Mouse (Mus musculus) spleen, postnatal 4 days (tissue): ENCODE measurements around the gene Slc16a9.
"Not testable (repeated sequence)": the region's sequence is repeated elsewhere in the genome, so short reads cannot be mapped to it uniquely, and the experiment has no call there.

Experiments used
- DNase-seq, 2 experiments: peaks; one replicate each; pipeline ENCODE4 v3.0.0; 2022; ENCODE audit warnings: low spot score in 2 of 2

Gene Slc16a9

GRCm38 (mm10) chr10:70244921-70245558, at the start of gene Slc16a9:
Gene Slc16a9 (plus strand): TSS chr10:70245100.
- peak in 1 of 2 experiments; percentile 23 for DNase-seq

GRCm38 (mm10) chr10:70195279-70195678, 49.6 kb upstream of the Slc16a9 start:
- no peak for DNase-seq

- DNase-seq: no peak
These were observed 49.1 kb upstream of the Slc16a9 start for GRCm38 (mm10) chr10:70195786-70196185.

GRCm38 (mm10) chr10:70196666-70197065, 48.2 kb upstream of the Slc16a9 start:
- no peak for DNase-seq

- no peak for DNase-seq
These were observed 47.3 kb upstream of the Slc16a9 start for GRCm38 (mm10) chr10:70197601-70198000.

GRCm38 (mm10) chr10:70198012-70198411, 46.9 kb upstream of the Slc16a9 start:
- no peak for DNase-seq

GRCm38 (mm10) chr10:70198951-70199463, 45.9 kb upstream of the Slc16a9 start:
- no peak for DNase-seq

GRCm38 (mm10) chr10:70199466-70200210, 45.3 kb upstream of the Slc16a9 start:
- no peak for DNase-seq

- no peak for DNase-seq
These were observed 43.9 kb upstream of the Slc16a9 start for GRCm38 (mm10) chr10:70200889-70201500.

GRCm38 (mm10) chr10:70204505-70205399, 40.1 kb upstream of the Slc16a9 start, which contains the start of gene Mrln:
Gene Mrln (plus strand): TSS chr10:70204664.
- DNase-seq: no peak

- no peak for DNase-seq
These were observed 33.6 kb upstream of the Slc16a9 start for GRCm38 (mm10) chr10:70211281-70211680.

GRCm38 (mm10) chr10:70220971-70221370, 23.9 kb upstream of the Slc16a9 start:
- DNase-seq: no peak

GRCm38 (mm10) chr10:70222231-70222630, 22.7 kb upstream of the Slc16a9 start:
- not testable (repeated sequence) for DNase-seq

GRCm38 (mm10) chr10:70224571-70224970, 20.3 kb upstream of the Slc16a9 start:
- no peak for DNase-seq

GRCm38 (mm10) chr10:70225760-70226159, 19.1 kb upstream of the Slc16a9 start:
- no peak for DNase-seq

- DNase-seq: no peak
These were observed 18.3 kb upstream of the Slc16a9 start for GRCm38 (mm10) chr10:70226608-70227007.

- DNase-seq: no peak
These were observed 14.5 kb upstream of the Slc16a9 start for GRCm38 (mm10) chr10:70230352-70230751.

- DNase-seq: no peak
These were observed 7.0 kb upstream of the Slc16a9 start for GRCm38 (mm10) chr10:70237936-70238335.

GRCm38 (mm10) chr10:70242751-70243444, 2.0 kb upstream of the Slc16a9 start:
- no peak for DNase-seq

- DNase-seq: no peak
These were observed 652 bp downstream of the Slc16a9 start for GRCm38 (mm10) chr10:70245559-70245945.

GRCm38 (mm10) chr10:70246076-70246475, 1.2 kb downstream of the Slc16a9 start:
- DNase-seq: no peak
